Mouse (Mus musculus): Measurements from ENCODE around the gene Dlg3. TPM values are rescaled to one million over a fixed set of nuclear protein-coding genes. Genes with fewer than 3 reads are reported as not detected.

The Dlg3 gene
- polyA plus RNA-seq, 1 experiment from 2014 or later: 14.2 TPM

DNA sequence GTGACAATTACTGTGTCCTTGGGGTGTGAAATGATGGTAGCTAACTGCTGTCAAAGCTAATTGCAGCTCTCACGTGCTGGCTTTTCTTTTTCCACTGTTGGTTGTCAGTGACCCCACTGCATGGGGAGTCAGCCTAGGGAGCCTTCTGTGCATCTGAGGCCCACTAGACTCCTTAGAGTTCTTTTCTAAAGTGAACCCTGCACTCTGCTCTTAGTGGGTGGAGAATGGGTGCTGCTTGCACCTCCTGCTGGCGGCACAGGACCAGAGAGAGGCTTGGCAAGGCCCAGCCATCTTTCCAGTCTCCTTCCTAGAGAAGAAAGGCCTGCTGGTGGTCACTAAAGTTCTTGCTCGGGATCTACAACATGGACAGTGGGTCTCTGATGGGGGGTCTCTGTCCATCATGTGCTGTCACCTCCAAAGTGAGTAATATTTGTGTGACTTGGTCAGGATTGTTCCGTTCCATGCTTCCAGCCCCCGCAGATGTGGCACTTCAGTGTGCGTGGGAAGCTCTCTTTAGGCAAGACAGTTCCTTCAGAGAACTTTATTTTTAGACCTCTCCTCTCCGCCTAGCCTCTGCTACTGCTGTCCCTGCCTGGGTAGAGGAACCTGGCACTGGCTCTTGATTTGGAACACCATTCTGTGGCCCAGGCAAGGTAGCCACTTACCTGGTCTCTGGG lies 30.5 kb downstream of the Dlg3 start:
- peaks cover 11% of the 10 kb centered on the region; the same call in 1 of the 2 replicates for H3K36me3 ChIP-seq
- H3K4me1 ChIP-seq: no peaks in the 10 kb centered on the region
- H3K4me3 ChIP-seq: no peak overlapping the region
- no peaks in the 10 kb centered on the region for H3K9me3 ChIP-seq
- no peak overlapping the region for H3K4me2 ChIP-seq (replicated peaks)
- WGBS: 75% methylated on average over 7 of the region's 7 CpGs
- no peak overlapping the region for H3K27ac ChIP-seq
- ATAC-seq (ENCODE audit: insufficient number of reproducible peaks, insufficient read depth, low FRiP score, low TSS enrichment): no peak
- H3K9ac ChIP-seq: no peak overlapping the region
- H3K27me3 ChIP-seq: no peaks in the 10 kb centered on the region

DNA sequence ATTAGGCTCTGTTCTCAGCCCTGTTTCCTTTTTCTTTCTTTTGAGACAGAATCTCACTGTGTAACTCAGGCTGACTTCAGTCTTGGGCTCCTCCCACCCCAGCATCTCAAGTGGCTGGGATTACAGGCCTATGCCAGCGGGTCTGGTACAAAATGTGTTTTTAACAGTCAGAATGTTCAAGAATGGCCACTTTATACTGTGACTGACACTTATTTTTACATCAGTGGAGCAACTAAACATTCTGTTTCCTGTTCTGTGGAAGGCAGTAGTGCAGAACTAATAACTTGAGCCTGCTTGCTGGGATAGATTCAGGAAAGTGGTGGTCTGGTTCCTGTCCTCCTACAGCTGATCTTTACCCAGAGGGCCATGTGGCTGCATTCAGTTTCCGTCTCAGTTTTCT lies 33.1 kb downstream of the Dlg3 start:
- H3K4me2 ChIP-seq (replicated peaks): no peak overlapping the region
- H3K9ac ChIP-seq: no peak overlapping the region
- H3K36me3 ChIP-seq: peaks cover 11% of the 10 kb centered on the region; the same call in 1 of the 2 replicates
- H3K27me3 ChIP-seq: no peaks in the 10 kb centered on the region
- H3K9me3 ChIP-seq: no peaks in the 10 kb centered on the region
- no peak overlapping the region for H3K4me3 ChIP-seq
- H3K4me1 ChIP-seq: no peaks in the 10 kb centered on the region
- 31% methylated on average over 2 of the region's 2 CpGs for WGBS
- no peak for ATAC-seq (ENCODE audit: insufficient number of reproducible peaks, insufficient read depth, low FRiP score, low TSS enrichment)
- no peak overlapping the region for H3K27ac ChIP-seq

DNA sequence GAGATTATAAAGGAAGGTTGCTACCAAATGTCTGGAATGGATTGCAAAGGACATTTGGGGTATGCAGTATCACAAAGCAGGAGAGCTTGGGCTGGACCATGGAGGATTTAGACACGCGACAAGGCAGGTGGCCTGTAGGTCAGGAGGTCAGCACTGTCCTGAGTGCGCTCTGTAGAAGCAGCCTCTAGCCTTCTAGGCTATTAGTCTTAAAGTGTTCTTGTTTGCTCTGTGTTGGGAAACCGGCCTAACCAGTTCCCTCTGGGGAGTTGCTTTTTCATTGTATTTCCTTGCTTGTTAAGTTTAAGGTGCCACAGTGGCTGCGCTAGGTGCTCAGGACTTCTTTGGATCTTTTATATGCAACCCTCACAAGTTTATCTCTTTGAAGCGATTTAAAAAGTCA lies 34.5 kb downstream of the Dlg3 start:
- H3K36me3 ChIP-seq: peaks cover 20% of the 10 kb centered on the region
- no peak overlapping the region for H3K9ac ChIP-seq
- no peak for ATAC-seq (ENCODE audit: insufficient number of reproducible peaks, insufficient read depth, low FRiP score, low TSS enrichment)

DNA sequence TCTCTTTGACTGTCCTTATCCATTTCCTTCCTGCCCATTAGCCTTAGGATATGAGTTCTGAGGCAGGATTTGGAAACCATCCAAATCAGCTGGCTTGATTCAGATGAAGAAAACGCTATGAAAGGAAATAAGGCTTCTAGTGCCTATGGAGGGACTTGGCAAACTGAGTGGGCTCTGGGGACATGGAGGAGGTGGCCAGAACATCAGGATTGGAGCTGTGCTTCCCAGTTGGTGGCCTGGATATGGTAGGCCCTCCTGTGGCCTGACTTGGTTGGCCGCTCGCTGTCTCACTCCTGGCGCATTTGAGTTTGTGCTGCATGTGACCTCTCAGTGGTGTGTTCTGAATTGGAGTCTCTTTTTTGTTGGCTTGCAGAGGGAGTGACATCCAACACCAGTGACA lies 43.6 kb downstream of the Dlg3 start:
- Histone ChIP-seq H3K27ac (no peak overlapping the region), H3K36me3 (peaks cover 53% of the 10 kb centered on the region), H3K4me2 (replicated peaks) (no peak overlapping the region), H3K9me3 (no peaks in the 10 kb centered on the region), H3K27me3 (no peaks in the 10 kb centered on the region; the same call in 1 of the 2 replicates), H3K4me3 (no peak overlapping the region), H3K9ac (no peak overlapping the region), H3K4me1 (no peaks in the 10 kb centered on the region)
- 76% methylated on average over 4 of the region's 4 CpGs for WGBS
- ATAC-seq (ENCODE audit: insufficient number of reproducible peaks, insufficient read depth, low FRiP score, low TSS enrichment): no peak

More for the DNA sequence above, 34.5 kb downstream of the Dlg3 start:
- H3K27ac ChIP-seq: no peak overlapping the region
- 62% methylated on average over 6 of the region's 6 CpGs for WGBS
- H3K27me3 ChIP-seq: no peaks in the 10 kb centered on the region; the same call in 1 of the 2 replicates
- H3K4me2 ChIP-seq (replicated peaks): no peak overlapping the region
- H3K9me3 ChIP-seq: no peaks in the 10 kb centered on the region
- no peaks in the 10 kb centered on the region for H3K4me1 ChIP-seq
- no peak overlapping the region for H3K4me3 ChIP-seq

DNA sequence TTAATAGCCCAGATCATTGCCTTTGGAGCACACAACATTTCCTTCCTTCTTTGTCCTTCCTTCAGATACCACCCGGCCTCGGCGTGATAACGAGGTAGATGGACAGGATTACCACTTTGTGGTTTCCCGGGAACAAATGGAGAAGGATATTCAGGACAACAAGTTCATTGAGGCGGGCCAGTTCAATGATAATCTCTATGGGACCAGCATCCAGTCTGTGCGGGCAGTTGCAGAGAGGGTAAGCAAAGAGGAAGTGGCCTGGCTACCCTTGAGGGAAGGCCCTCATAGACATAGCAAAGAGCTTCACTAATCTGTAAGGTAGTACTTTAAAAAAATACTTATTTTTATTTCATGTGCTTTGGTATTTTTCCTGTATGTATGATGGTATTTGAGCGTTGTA lies 46.6 kb downstream of the Dlg3 start:
- no peak overlapping the region for H3K4me3 ChIP-seq
- 88% methylated on average over 8 of the region's 8 CpGs for WGBS
- H3K9ac ChIP-seq: no peak overlapping the region
- no peak overlapping the region for H3K4me2 ChIP-seq (replicated peaks)
- no peak for ATAC-seq (ENCODE audit: insufficient number of reproducible peaks, insufficient read depth, low FRiP score, low TSS enrichment)
- H3K27ac ChIP-seq: no peak overlapping the region
- H3K9me3 ChIP-seq: no peaks in the 10 kb centered on the region
- no peaks in the 10 kb centered on the region for H3K27me3 ChIP-seq
- H3K4me1 ChIP-seq: no peaks in the 10 kb centered on the region
- peaks cover 52% of the 10 kb centered on the region for H3K36me3 ChIP-seq

DNA sequence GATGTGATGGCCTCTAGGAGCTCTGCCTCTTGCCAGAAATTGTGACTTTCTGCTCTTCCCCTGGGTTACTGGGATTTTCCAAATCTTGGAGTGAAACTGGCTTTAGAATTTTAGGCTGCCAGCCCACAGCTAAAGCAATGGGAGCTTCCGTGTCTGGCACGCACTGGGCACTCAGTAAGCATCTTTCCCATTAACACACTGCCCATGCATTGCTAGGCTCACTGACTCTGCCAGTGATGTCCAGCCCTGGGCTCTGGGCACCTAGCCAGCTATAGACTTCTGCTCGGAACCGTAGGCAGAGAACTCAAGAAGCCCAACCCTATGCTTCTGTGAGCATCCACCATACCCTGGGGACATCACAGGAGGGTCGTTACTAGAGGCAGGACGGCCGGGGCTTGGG lies 48.2 kb downstream of the Dlg3 start:
- WGBS: 79% methylated on average over 7 of the region's 7 CpGs
- no peaks in the 10 kb centered on the region for H3K4me1 ChIP-seq
- H3K4me2 ChIP-seq (replicated peaks): no peak overlapping the region
- no peak overlapping the region for H3K27ac ChIP-seq
- no peaks in the 10 kb centered on the region for H3K27me3 ChIP-seq
- no peaks in the 10 kb centered on the region for H3K9me3 ChIP-seq
- ATAC-seq (ENCODE audit: insufficient number of reproducible peaks, insufficient read depth, low FRiP score, low TSS enrichment): no peak
- H3K9ac ChIP-seq: no peak overlapping the region
- no peak overlapping the region for H3K4me3 ChIP-seq
- peaks cover 41% of the 10 kb centered on the region for H3K36me3 ChIP-seq

DNA sequence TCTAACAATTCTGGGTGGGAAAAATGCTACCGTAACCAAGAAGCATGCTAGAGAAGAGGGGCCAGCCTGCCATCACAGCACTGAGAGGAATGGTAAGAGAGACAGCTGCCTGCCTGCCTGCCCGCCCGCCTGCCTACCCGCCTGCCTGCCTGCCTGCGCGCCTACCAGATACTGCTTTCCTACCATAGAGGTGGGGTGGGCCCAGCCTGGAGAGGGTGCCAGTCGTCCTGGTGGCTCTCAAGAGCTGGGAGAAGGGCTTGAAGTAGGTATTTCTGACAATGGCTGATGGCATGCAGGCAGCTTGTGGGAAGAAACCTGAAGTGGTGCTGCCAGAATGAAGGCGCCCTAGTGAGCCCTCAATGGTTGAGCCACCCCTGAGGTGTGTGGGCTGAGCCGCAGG lies 51.2 kb downstream of the Dlg3 start:
- no peaks in the 10 kb centered on the region for H3K9me3 ChIP-seq
- no peaks in the 10 kb centered on the region for H3K4me1 ChIP-seq
- WGBS: 89% methylated on average over 9 of the region's 9 CpGs
- no peak overlapping the region for H3K4me2 ChIP-seq (replicated peaks)
- no peak overlapping the region for H3K9ac ChIP-seq
- no peaks in the 10 kb centered on the region for H3K27me3 ChIP-seq
- no peak for ATAC-seq (ENCODE audit: insufficient number of reproducible peaks, insufficient read depth, low FRiP score, low TSS enrichment)
- no peak overlapping the region for H3K4me3 ChIP-seq
- H3K27ac ChIP-seq: no peak overlapping the region
- H3K36me3 ChIP-seq: peaks cover 24% of the 10 kb centered on the region

DNA sequence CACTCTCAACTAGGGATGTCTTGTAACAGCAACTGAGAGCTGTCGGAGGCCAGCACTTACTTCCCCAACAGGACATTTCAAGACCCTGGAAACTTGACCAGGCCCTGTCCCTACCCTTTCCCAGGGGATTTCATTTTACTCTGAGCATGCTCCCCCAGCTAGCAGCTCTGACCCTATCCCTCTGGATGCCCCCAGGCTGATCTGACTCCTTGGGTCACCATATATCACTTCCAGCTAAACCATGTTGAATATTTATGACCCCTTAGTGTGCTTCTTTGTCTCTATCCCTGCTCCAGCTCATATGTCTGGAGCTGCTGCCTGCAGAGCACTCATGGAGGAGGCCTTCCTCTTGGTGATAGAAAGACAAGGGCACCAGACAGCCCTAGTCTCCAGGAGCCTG lies 53.6 kb downstream of the Dlg3 start:
- Histone ChIP-seq H3K9me3 (no peaks in the 10 kb centered on the region), H3K4me1 (no peaks in the 10 kb centered on the region), H3K27me3 (no peaks in the 10 kb centered on the region), H3K9ac (no peak overlapping the region), H3K4me2 (replicated peaks) (no peak overlapping the region), H3K36me3 (peaks cover 10% of the 10 kb centered on the region; the same call in 1 of the 2 replicates), H3K27ac (no peak overlapping the region), H3K4me3 (no peak overlapping the region)
- ATAC-seq (ENCODE audit: insufficient number of reproducible peaks, insufficient read depth, low FRiP score, low TSS enrichment): no peak
- WGBS: 76% methylated on average over 1 of the region's 1 CpGs

DNA sequence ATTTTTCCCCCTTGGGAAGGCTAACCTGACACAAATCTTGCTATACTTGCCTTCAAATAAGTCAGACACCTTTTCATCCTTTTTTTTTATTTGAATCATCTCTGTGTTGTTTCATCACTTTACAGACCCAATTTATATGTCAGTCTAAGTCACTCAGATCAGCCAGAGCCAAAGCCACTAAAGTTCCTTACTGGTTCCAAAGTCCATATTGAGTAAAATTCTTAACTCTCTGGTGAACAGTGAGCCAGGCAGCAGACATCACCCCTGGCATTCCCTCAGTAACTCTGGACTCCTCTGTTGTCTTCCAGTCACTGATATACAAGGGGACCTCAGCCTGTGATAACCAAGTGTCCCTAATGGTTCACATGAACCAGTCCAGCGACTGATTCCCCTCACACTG lies 58.0 kb downstream of the Dlg3 start:
- no peak overlapping the region for H3K27ac ChIP-seq
- H3K4me3 ChIP-seq: no peak overlapping the region
- H3K9ac ChIP-seq: no peak overlapping the region
- no peaks in the 10 kb centered on the region for H3K27me3 ChIP-seq
- H3K4me2 ChIP-seq (replicated peaks): no peak overlapping the region
- 52% methylated on average over 1 of the region's 1 CpGs for WGBS
- no peak for ATAC-seq (ENCODE audit: insufficient number of reproducible peaks, insufficient read depth, low FRiP score, low TSS enrichment)
- no peaks in the 10 kb centered on the region for H3K4me1 ChIP-seq
- no peaks in the 10 kb centered on the region for H3K9me3 ChIP-seq
- no peaks in the 10 kb centered on the region for H3K36me3 ChIP-seq

DNA sequence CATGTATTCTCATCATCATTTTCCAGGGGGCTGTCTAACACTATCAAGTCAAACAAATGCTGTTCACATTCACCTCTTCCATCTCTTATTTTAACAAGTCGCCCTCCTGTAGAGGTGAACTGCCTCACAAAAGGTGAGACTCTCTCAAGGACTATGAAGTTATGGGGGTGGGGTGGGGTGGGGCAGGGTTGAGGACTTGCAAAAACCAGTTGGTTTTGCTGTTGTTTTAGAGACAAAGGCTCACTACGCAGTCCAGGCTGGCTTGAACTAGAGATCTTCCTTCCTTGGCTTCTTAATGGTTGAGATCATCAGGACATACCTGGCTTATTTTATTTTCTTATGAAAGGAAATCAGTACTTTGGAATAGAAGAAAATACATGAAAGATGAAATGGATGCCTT lies 65.3 kb downstream of the Dlg3 start:
- no peak overlapping the region for H3K9ac ChIP-seq
- ATAC-seq (ENCODE audit: insufficient number of reproducible peaks, insufficient read depth, low FRiP score, low TSS enrichment): no peak
- WGBS: 75% methylated on average over 2 of the region's 2 CpGs
- no peaks in the 10 kb centered on the region for H3K9me3 ChIP-seq
- H3K36me3 ChIP-seq: no peaks in the 10 kb centered on the region
- H3K27ac ChIP-seq: no peak overlapping the region
- H3K27me3 ChIP-seq: 0 out of 2 replicates have a peak, but pooled peaks cover 6% of the 10 kb centered on the region
- H3K4me2 ChIP-seq (replicated peaks): no peak overlapping the region
- no peaks in the 10 kb centered on the region for H3K4me1 ChIP-seq
- no peak overlapping the region for H3K4me3 ChIP-seq

DNA sequence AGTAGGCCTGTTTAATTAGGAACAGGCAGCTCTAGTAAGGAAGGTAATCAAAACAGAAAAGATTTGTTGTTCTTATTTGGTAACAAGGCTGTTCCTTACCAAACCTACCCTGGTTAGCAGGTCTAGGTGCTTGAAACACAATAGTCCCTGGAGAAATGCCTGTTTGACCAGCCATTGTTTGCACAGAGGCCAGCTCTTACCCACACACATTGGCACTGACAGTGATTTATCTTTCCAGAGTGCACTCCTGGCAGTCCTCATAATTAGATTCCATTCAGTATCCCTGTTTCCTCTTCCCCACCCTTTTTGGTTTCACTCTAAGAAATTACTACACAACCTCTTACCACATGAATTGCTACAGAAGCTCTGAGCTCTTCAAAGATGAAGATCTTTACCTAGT lies 71.7 kb downstream of the Dlg3 start:
- ATAC-seq (ENCODE audit: insufficient number of reproducible peaks, insufficient read depth, low FRiP score, low TSS enrichment): no peak

More for the DNA sequence above, 71.7 kb downstream of the Dlg3 start:
- Histone ChIP-seq H3K27me3 (0 out of 2 replicates have a peak, but pooled peaks cover 6% of the 10 kb centered on the region), H3K9me3 (no peaks in the 10 kb centered on the region), H3K4me1 (no peaks in the 10 kb centered on the region), H3K27ac (no peak overlapping the region), H3K9ac (no peak overlapping the region), H3K4me2 (replicated peaks) (no peak overlapping the region), H3K4me3 (no peak overlapping the region), H3K36me3 (no peaks in the 10 kb centered on the region)
